Comparison of ENCODE assay signal across 7 mouse cellular contexts in the genomic region with DNA sequence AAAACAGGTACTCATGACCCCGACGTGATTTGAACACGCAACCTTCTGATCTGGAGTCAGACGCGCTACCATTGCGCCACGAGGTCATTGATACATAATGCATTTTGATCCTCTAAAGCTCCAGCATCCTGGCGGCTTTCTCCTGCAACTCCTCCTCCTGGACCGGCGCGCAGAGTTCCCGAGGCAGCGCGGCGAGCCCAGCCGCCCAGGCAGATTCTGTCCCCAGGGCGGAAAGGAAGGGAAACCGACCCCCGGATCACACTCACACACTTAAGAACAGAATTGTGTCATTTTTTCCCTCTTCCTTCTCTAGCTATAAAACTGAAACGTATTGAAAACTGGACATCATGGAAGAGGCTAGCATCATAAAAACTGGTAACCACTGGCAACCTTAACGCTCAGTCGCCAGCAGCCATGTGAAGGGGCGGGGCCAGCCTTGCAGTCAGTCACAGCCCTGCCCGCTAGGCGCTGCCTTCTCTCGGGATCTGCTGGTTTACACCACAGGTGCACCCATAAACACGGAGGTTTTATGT. TPM values are rescaled to one million over a fixed set of nuclear protein-coding genes. Genes with fewer than 3 reads are reported as not detected.
DNase-seq lines count a peak whose midpoint lies in the region; TF ChIP-seq lines count a peak whose summit lies in the region.

No protein-coding gene starts in this region.

- peak; percentile 86 for DNase-seq in adrenal gland, postnatal 14 days
- DNase-seq in embryonic facial prominence, embryonic 10.5 days (ENCODE audit: low spot score) = peak; percentile 79
- DNase-seq in heart, adult 2 months = peak; percentile 68 to 79
- DNase-seq in kidney, adult 18-20 months = peak; percentile 72
- peak; percentile 63 for DNase-seq in left cerebral cortex, postnatal 4 days
- DNase-seq in midbrain, embryonic 10.5 days (ENCODE audit: low spot score) = peak; percentile 71

- no peak for TF ChIP-seq EP300 in heart, adult 2 months (IDR thresholded peaks at IDR 0.05; ENCODE audit: insufficient read depth, low read depth, low read length)

- H3K4me3 ChIP-seq in embryonic facial prominence, embryonic 10.5 days = peak overlapping the region; percentile 60
- H3K4me3 ChIP-seq in heart, adult 2 months = peak overlapping the region; percentile 45
- peak overlapping the region; percentile 56 for H3K4me3 ChIP-seq in midbrain, embryonic 10.5 days
- peak overlapping the region; percentile 40 for H3K4me3 ChIP-seq in small intestine, adult 2 months (ENCODE audit: low read depth, low read length)

- H3K9me3 ChIP-seq in embryonic facial prominence, embryonic 10.5 days = no peaks in the 10 kb centered on the region
- H3K9me3 ChIP-seq in midbrain, embryonic 10.5 days (replicated peaks) = no peaks in the 10 kb centered on the region

- TF ChIP-seq CTCF in heart, adult 2 months (IDR thresholded peaks at IDR 0.05) = peak; percentile 68
- TF ChIP-seq CTCF in small intestine, adult 2 months (IDR thresholded peaks at IDR 0.05; ENCODE audit: extremely low read depth, insufficient read length, insufficient replicate concordance, low read depth, low read length) = no peak

- H3K27ac ChIP-seq in embryonic facial prominence, embryonic 10.5 days (replicated peaks) = peak overlapping the region; percentile 30; the same call in 1 of the 2 replicates
- no peak overlapping the region for H3K27ac ChIP-seq in heart, adult 2 months
- no peak overlapping the region for H3K27ac ChIP-seq in midbrain, embryonic 10.5 days (replicated peaks)
- no peak overlapping the region for H3K27ac ChIP-seq in small intestine, adult 2 months (ENCODE audit: insufficient read depth, low read depth, low read length)

- intact Hi-C loops in heart, adult 2 months (cut with DNase I) = loop anchor here (10.0 kb wide), 2 partner anchors 389 to 419 kb away; no protein-coding TSS in a partner anchor
- intact Hi-C loops in left cerebral cortex, postnatal 4 days (cut with DNase I) = no loop called here

- peaks cover 42% of the 10 kb centered on the region for H3K27me3 ChIP-seq in embryonic facial prominence, embryonic 10.5 days (replicated peaks; ENCODE audit: low read depth, poor library complexity, severe bottlenecking)
- H3K27me3 ChIP-seq in heart, adult 2 months (ENCODE audit: control insufficient read depth, insufficient read depth, low read length) = no peaks in the 10 kb centered on the region; the same call in 1 of the 2 replicates
- peaks cover 43% of the 10 kb centered on the region for H3K27me3 ChIP-seq in midbrain, embryonic 10.5 days (ENCODE audit: low read depth, poor library complexity, severe bottlenecking)
- no peaks in the 10 kb centered on the region for H3K27me3 ChIP-seq in small intestine, adult 2 months (ENCODE audit: control insufficient read depth, insufficient read depth, low read length)

- 2% methylated on average over 27 of the region's 27 CpGs for WGBS in embryonic facial prominence, embryonic 10.5 days
- WGBS in heart, adult 2 months = 4% methylated on average over 27 of the region's 27 CpGs
- 3% methylated on average over 27 of the region's 27 CpGs for WGBS in midbrain, embryonic 10.5 days
- 5% methylated on average over 27 of the region's 27 CpGs for WGBS in small intestine, adult 2 months

- H3K36me3 ChIP-seq in embryonic facial prominence, embryonic 10.5 days (replicated peaks) = no peaks in the 10 kb centered on the region
- no peaks in the 10 kb centered on the region for H3K36me3 ChIP-seq in heart, adult 2 months (ENCODE audit: control insufficient read depth, insufficient read depth, low read length)
- no peaks in the 10 kb centered on the region for H3K36me3 ChIP-seq in midbrain, embryonic 10.5 days
- no peaks in the 10 kb centered on the region for H3K36me3 ChIP-seq in small intestine, adult 2 months (ENCODE audit: control insufficient read depth, insufficient read depth, low read length)

- no peak overlapping the region for H3K9ac ChIP-seq in heart, adult 2 months (ENCODE audit: low read depth, low read length)

- H3K4me1 ChIP-seq in embryonic facial prominence, embryonic 10.5 days = peaks cover 33% of the 10 kb centered on the region
- H3K4me1 ChIP-seq in heart, adult 2 months (ENCODE audit: control insufficient read depth, insufficient read depth, low read length) = no peaks in the 10 kb centered on the region
- H3K4me1 ChIP-seq in midbrain, embryonic 10.5 days = peaks cover 8% of the 10 kb centered on the region
- H3K4me1 ChIP-seq in small intestine, adult 2 months (ENCODE audit: control insufficient read depth, insufficient read depth, insufficient read length, low read length) = peaks cover 6% of the 10 kb centered on the region; the same call in 1 of the 2 replicates

- TF ChIP-seq POLR2A in heart, adult 2 months (IDR thresholded peaks at IDR 0.05; ENCODE audit: insufficient read depth, low read depth, low read length) = no peak
- no peak for TF ChIP-seq POLR2A in small intestine, adult 2 months (IDR thresholded peaks at IDR 0.05; ENCODE audit: low read depth, low read length)

- no peaks in the 10 kb centered on the region for H3K79me2 ChIP-seq in heart, adult 2 months (replicated peaks; ENCODE audit: control insufficient read depth, insufficient read depth, low read length)

RNA-seq across cellular contexts. Expression of gene Gm10428, which starts 6.8 kb away (rescaled TPM):
- total RNA-seq in adrenal gland, postnatal 14 days (2021) = not detected in 2 replicates
- not detected in 2 replicates for polyA plus RNA-seq in embryonic facial prominence, embryonic 10.5 days (2016; fragmentation: Nextera tagmentation; extraction: Ambion mirVana)
- total RNA-seq in heart, adult 2 months (2021) = not detected
- not detected in 2 replicates for polyA plus RNA-seq in heart, adult 2 months (2012; rRNA removed)
- total RNA-seq in left cerebral cortex, postnatal 4 days (2021) = not detected
- not detected in 2 replicates for polyA plus RNA-seq in midbrain, embryonic 10.5 days (2016; fragmentation: Nextera tagmentation; extraction: Ambion mirVana)
- not detected in 2 replicates for polyA plus RNA-seq in small intestine, adult 2 months (2012; rRNA removed)

RNA-seq across cellular contexts. Expression of gene Zfp287, which starts 14.4 kb away (rescaled TPM):
- 4.5 and 5.4 TPM in 2 replicates for total RNA-seq in adrenal gland, postnatal 14 days (2021)
- 13.0 and 14.3 TPM in 2 replicates for polyA plus RNA-seq in embryonic facial prominence, embryonic 10.5 days (2016; fragmentation: Nextera tagmentation; extraction: Ambion mirVana)
- total RNA-seq in heart, adult 2 months (2021) = 1 to 10 TPM; 1.9 to 2.5 TPM
- polyA plus RNA-seq in heart, adult 2 months (2012; rRNA removed) = 1.4 and 1.9 TPM in 2 replicates
- 10 to 100 TPM; 23.7 to 24.4 TPM for total RNA-seq in left cerebral cortex, postnatal 4 days (2021)
- polyA plus RNA-seq in midbrain, embryonic 10.5 days (2016; fragmentation: Nextera tagmentation; extraction: Ambion mirVana) = 13.8 and 16.5 TPM in 2 replicates
- polyA plus RNA-seq in small intestine, adult 2 months (2012; rRNA removed) = 0.28 and 0.39 TPM in 2 replicates

RNA-seq across cellular contexts. Expression of gene Zfp286, which starts 43.2 kb away (rescaled TPM):
- 3.1 and 3.4 TPM in 2 replicates for total RNA-seq in adrenal gland, postnatal 14 days (2021)
- 25.6 and 28.5 TPM in 2 replicates for polyA plus RNA-seq in embryonic facial prominence, embryonic 10.5 days (2016; fragmentation: Nextera tagmentation; extraction: Ambion mirVana)
- total RNA-seq in heart, adult 2 months (2021) = under 1 TPM; 0.41 to 0.42 TPM
- 0.70 and 1.3 TPM in 2 replicates for polyA plus RNA-seq in heart, adult 2 months (2012; rRNA removed)
- total RNA-seq in left cerebral cortex, postnatal 4 days (2021) = 10 to 100 TPM; 29.7 to 32.4 TPM
- 23.1 and 28.7 TPM in 2 replicates for polyA plus RNA-seq in midbrain, embryonic 10.5 days (2016; fragmentation: Nextera tagmentation; extraction: Ambion mirVana)
- 0.04 and 0.14 TPM in 2 replicates for polyA plus RNA-seq in small intestine, adult 2 months (2012; rRNA removed)

Comparison
In these comparisons a context has a peak if more than half of its experiments do, and no peak if none do; other contexts are left out.
1. RNA of gene Zfp286, which starts 43.2 kb away (polyA plus RNA-seq): 25.6 to 28.5 TPM in embryonic facial prominence, embryonic 10.5 days and 23.1 to 28.7 TPM in midbrain, embryonic 10.5 days; 0.70 to 1.3 TPM in heart, adult 2 months and 0.04 to 0.14 TPM in small intestine, adult 2 months; every median in the first group is over 10 times any median in the second.
2. Peak in every context shown above with its lines, with median percentiles within 50 percentile points of each other: DNase-seq and H3K4me3 ChIP-seq.